Mouse (Mus musculus) liver, postnatal 0 days (tissue): ENCODE data around the gene Ankrd44.

Experiments
- CTCF ChIP-seq: sonication (generic); IDR thresholded peaks from 2 replicates; pipeline ENCODE4 v1.5.1; 2016; ENCODE audit warnings: antibody characterized with exemption, low read depth
- EP300 ChIP-seq: IDR thresholded peaks from 2 replicates; pipeline ENCODE4 v1.6.1; 2016; ENCODE audit warnings: antibody characterized with exemption, low read depth, mild to moderate bottlenecking

DNA sequence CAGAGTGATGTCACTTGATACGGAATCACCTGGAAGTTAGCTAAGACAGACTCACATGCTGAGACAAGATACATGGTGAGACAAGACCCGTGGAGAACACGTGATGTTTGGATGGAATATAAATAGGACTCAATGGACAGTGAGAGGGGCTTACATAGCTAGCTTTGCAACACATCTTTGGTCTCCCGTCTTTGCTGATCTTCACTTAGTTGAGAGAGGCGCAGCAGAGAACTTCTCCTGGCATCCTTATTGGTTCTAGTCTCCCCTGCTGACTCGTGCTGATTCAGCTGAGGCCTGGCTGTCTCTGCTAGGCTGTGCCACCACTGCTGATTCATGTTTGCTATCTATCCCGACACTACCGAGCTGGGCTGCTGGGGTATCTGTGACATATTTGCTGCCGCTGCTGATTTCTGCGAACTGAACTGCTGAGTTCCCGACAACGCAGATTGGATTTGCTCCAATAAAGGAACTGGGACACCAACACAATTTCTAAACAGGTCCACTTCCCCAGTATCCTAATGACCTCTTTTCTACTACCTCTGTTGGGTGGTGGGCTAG lies 23.4 kb downstream of the Ankrd44 start:
- TF ChIP-seq CTCF: no peak
- no peak for TF ChIP-seq EP300
